Mouse (Mus musculus) induced T-regulatory cell, adult 2 months (primary cell): ENCODE data around the gene Cyp2f2.
A peak's percentile ranks its signal among the peaks of the same experiment; 100 is the strongest.

Source experiments
- DNase-seq: peaks from one replicate; pipeline ENCODE4 v3.0.0-alpha.2; 2012; ENCODE audit warnings: low read depth

Cyp2f2 gene

GRCm38 (mm10) chr7:27119676-27120075, at the start of gene Cyp2f2:
Gene Cyp2f2, plus strand, starts transcription at chr7:27119909.
- DNase-seq, result no peak

- no peak for DNase-seq
These were observed 41.1 kb upstream of the Cyp2f2 start for GRCm38 (mm10) chr7:27078641-27079040.

GRCm38 (mm10) chr7:27081625-27082024, 38.1 kb upstream of the Cyp2f2 start:
- no peak for DNase-seq

GRCm38 (mm10) chr7:27091039-27091438, 28.7 kb upstream of the Cyp2f2 start:
- DNase-seq, result no peak

GRCm38 (mm10) chr7:27092038-27092703, 27.5 kb upstream of the Cyp2f2 start:
- DNase-seq, result no peak

GRCm38 (mm10) chr7:27092882-27093281, 26.8 kb upstream of the Cyp2f2 start:
- DNase-seq, result no peak

GRCm38 (mm10) chr7:27104882-27105281, 14.8 kb upstream of the Cyp2f2 start:
- DNase-seq, result no peak

GRCm38 (mm10) chr7:27110327-27110726, 9.4 kb upstream of the Cyp2f2 start:
- DNase-seq, result no peak

GRCm38 (mm10) chr7:27111038-27111437, 8.7 kb upstream of the Cyp2f2 start:
- DNase-seq, result no peak

- DNase-seq, result no peak
These were observed 7.7 kb upstream of the Cyp2f2 start for GRCm38 (mm10) chr7:27111987-27112386.

GRCm38 (mm10) chr7:27118033-27118511, 1.6 kb upstream of the Cyp2f2 start:
- no peak for DNase-seq

GRCm38 (mm10) chr7:27124305-27124832, 4.7 kb downstream of the Cyp2f2 start:
- DNase-seq, result no peak

GRCm38 (mm10) chr7:27124969-27125368, 5.3 kb downstream of the Cyp2f2 start:
- DNase-seq, result no peak

GRCm38 (mm10) chr7:27128162-27128561, 8.5 kb downstream of the Cyp2f2 start:
- peak; percentile 30 for DNase-seq

GRCm38 (mm10) chr7:27128946-27129345, 9.2 kb downstream of the Cyp2f2 start:
- DNase-seq, result no peak

GRCm38 (mm10) chr7:27129811-27130210, 10.1 kb downstream of the Cyp2f2 start:
- DNase-seq, result no peak

- no peak for DNase-seq
These were observed 11.0 kb downstream of the Cyp2f2 start for GRCm38 (mm10) chr7:27130521-27131370.

GRCm38 (mm10) chr7:27131387-27131786, 11.7 kb downstream of the Cyp2f2 start:
- peak; percentile 16 for DNase-seq

- peak; percentile 70 for DNase-seq
These were observed 12.9 kb downstream of the Cyp2f2 start for GRCm38 (mm10) chr7:27132588-27132987.

- no peak for DNase-seq
These were observed 13.4 kb downstream of the Cyp2f2 start for GRCm38 (mm10) chr7:27133156-27133555.

- DNase-seq, result no peak
These were observed 14.0 kb downstream of the Cyp2f2 start for GRCm38 (mm10) chr7:27133757-27134156.

- DNase-seq, result no peak
These were observed 16.8 kb downstream of the Cyp2f2 start for GRCm38 (mm10) chr7:27136410-27136996.
